Mouse (Mus musculus): Measurements from ENCODE around the gene Cd33. TPM values are rescaled to one million over a fixed set of nuclear protein-coding genes. Genes with fewer than 3 reads are reported as not detected.

Gene Cd33
- polyA plus RNA-seq, 1 experiment, result under 0.01 TPM

- TF ChIP-seq CEBPB (IDR thresholded peaks at IDR 0.05; ENCODE audit: low read depth) (no peak), MYOD1 (IDR thresholded peaks at IDR 0.05; ENCODE audit: control insufficient read depth, insufficient read length, low read depth) (no peak), MAX (IDR thresholded peaks at IDR 0.05) (no peak), CTCF (IDR thresholded peaks at IDR 0.05; ENCODE audit: control insufficient read depth, insufficient read depth, insufficient read length) (no peak), USF1 (IDR thresholded peaks at IDR 0.05; ENCODE audit: low read depth) (no peak), FOSL1 (IDR thresholded peaks at IDR 0.05; ENCODE audit: insufficient read depth, low read length, poor library complexity, severe bottlenecking) (no peak), MYOG (IDR thresholded peaks at IDR 0.05; ENCODE audit: control insufficient read depth, extremely low read depth, insufficient read length) (no peak)
- H3K4me3 ChIP-seq (ENCODE audit: insufficient read depth, poor library complexity, severe bottlenecking), result no peak overlapping the region
- no peaks in the 10 kb centered on the region for H3K27me3 ChIP-seq (ENCODE audit: control insufficient read depth, insufficient read depth, insufficient read length)
- no peak overlapping the region for H3ac ChIP-seq (ENCODE audit: control insufficient read depth, insufficient read length, low read depth)
- no peaks in the 10 kb centered on the region for H3K79me2 ChIP-seq (ENCODE audit: control insufficient read depth, insufficient read depth)
- no peaks in the 10 kb centered on the region for H3K36me3 ChIP-seq (ENCODE audit: control insufficient read depth, insufficient read depth)
- no peaks in the 10 kb centered on the region for H3K79me3 ChIP-seq (ENCODE audit: low read depth)
Observed at GRCm38 (mm10) chr7:43515076-43515475, 29.2 kb downstream of the Cd33 start.

- TF ChIP-seq FOSL1 (IDR thresholded peaks at IDR 0.05; ENCODE audit: insufficient read depth, low read length, poor library complexity, severe bottlenecking) (no peak), MYOD1 (IDR thresholded peaks at IDR 0.05; ENCODE audit: control insufficient read depth, insufficient read length, low read depth) (peak; percentile 56)
- H3K36me3 ChIP-seq (ENCODE audit: control insufficient read depth, insufficient read depth), result no peaks in the 10 kb centered on the region
- no peaks in the 10 kb centered on the region for H3K79me2 ChIP-seq (ENCODE audit: control insufficient read depth, insufficient read depth)
- no peaks in the 10 kb centered on the region for H3K79me3 ChIP-seq (ENCODE audit: low read depth)
- H3K4me3 ChIP-seq (ENCODE audit: insufficient read depth, poor library complexity, severe bottlenecking), result no peak overlapping the region
- H3K27me3 ChIP-seq (ENCODE audit: control insufficient read depth, insufficient read depth, insufficient read length), result no peaks in the 10 kb centered on the region
- H3ac ChIP-seq (ENCODE audit: control insufficient read depth, insufficient read length, low read depth), result no peak overlapping the region
Observed at GRCm38 (mm10) chr7:43512519-43512918, 31.7 kb downstream of the Cd33 start.

GRCm38 (mm10) chr7:43511707-43512478 is 32.3 kb downstream of the Cd33 start:
- Histone ChIP-seq H3ac (ENCODE audit: control insufficient read depth, insufficient read length, low read depth) (no peak overlapping the region), H3K79me3 (ENCODE audit: low read depth) (no peaks in the 10 kb centered on the region), H3K4me3 (ENCODE audit: insufficient read depth, poor library complexity, severe bottlenecking) (no peak overlapping the region), H3K79me2 (ENCODE audit: control insufficient read depth, insufficient read depth) (no peaks in the 10 kb centered on the region), H3K36me3 (ENCODE audit: control insufficient read depth, insufficient read depth) (no peaks in the 10 kb centered on the region), H3K27me3 (ENCODE audit: control insufficient read depth, insufficient read depth, insufficient read length) (no peaks in the 10 kb centered on the region)
- TF ChIP-seq FOSL1 (IDR thresholded peaks at IDR 0.05; ENCODE audit: insufficient read depth, low read length, poor library complexity, severe bottlenecking), result no peak
- no peak for TF ChIP-seq MAX (IDR thresholded peaks at IDR 0.05)
- TF ChIP-seq MYOG (IDR thresholded peaks at IDR 0.05; ENCODE audit: control insufficient read depth, extremely low read depth, insufficient read length), result no peak
- no peak for TF ChIP-seq USF1 (IDR thresholded peaks at IDR 0.05; ENCODE audit: low read depth)
- no peak for TF ChIP-seq MYOD1 (IDR thresholded peaks at IDR 0.05; ENCODE audit: control insufficient read depth, insufficient read length, low read depth)
- no peak for TF ChIP-seq CEBPB (IDR thresholded peaks at IDR 0.05; ENCODE audit: low read depth)
- TF ChIP-seq CTCF (IDR thresholded peaks at IDR 0.05; ENCODE audit: control insufficient read depth, insufficient read depth, insufficient read length), result no peak

- no peaks in the 10 kb centered on the region for H3K79me2 ChIP-seq (ENCODE audit: control insufficient read depth, insufficient read depth)
- no peaks in the 10 kb centered on the region for H3K79me3 ChIP-seq (ENCODE audit: low read depth)
- no peak overlapping the region for H3K4me3 ChIP-seq (ENCODE audit: insufficient read depth, poor library complexity, severe bottlenecking)
- no peak overlapping the region for H3ac ChIP-seq (ENCODE audit: control insufficient read depth, insufficient read length, low read depth)
- TF ChIP-seq MYOG (IDR thresholded peaks at IDR 0.05; ENCODE audit: control insufficient read depth, extremely low read depth, insufficient read length), result no peak
- TF ChIP-seq MYOD1 (IDR thresholded peaks at IDR 0.05; ENCODE audit: control insufficient read depth, insufficient read length, low read depth), result no peak
- TF ChIP-seq USF1 (IDR thresholded peaks at IDR 0.05; ENCODE audit: low read depth), result no peak
- TF ChIP-seq MAX (IDR thresholded peaks at IDR 0.05), result no peak
- TF ChIP-seq FOSL1 (IDR thresholded peaks at IDR 0.05; ENCODE audit: insufficient read depth, low read length, poor library complexity, severe bottlenecking), result no peak
- TF ChIP-seq CEBPB (IDR thresholded peaks at IDR 0.05; ENCODE audit: low read depth), result no peak
- peak; percentile 28 for TF ChIP-seq CTCF (IDR thresholded peaks at IDR 0.05; ENCODE audit: control insufficient read depth, insufficient read depth, insufficient read length)
- H3K27me3 ChIP-seq (ENCODE audit: control insufficient read depth, insufficient read depth, insufficient read length), result no peaks in the 10 kb centered on the region
- no peaks in the 10 kb centered on the region for H3K36me3 ChIP-seq (ENCODE audit: control insufficient read depth, insufficient read depth)
Observed at GRCm38 (mm10) chr7:43495343-43496021, 48.7 kb downstream of the Cd33 start.

- no peaks in the 10 kb centered on the region for H3K79me3 ChIP-seq (ENCODE audit: low read depth)
- no peak overlapping the region for H3ac ChIP-seq (ENCODE audit: control insufficient read depth, insufficient read length, low read depth)
- TF ChIP-seq MYOD1 (IDR thresholded peaks at IDR 0.05; ENCODE audit: control insufficient read depth, insufficient read length, low read depth), result no peak
- TF ChIP-seq CEBPB (IDR thresholded peaks at IDR 0.05; ENCODE audit: low read depth), result no peak
- TF ChIP-seq MAX (IDR thresholded peaks at IDR 0.05), result no peak
- no peak for TF ChIP-seq FOSL1 (IDR thresholded peaks at IDR 0.05; ENCODE audit: insufficient read depth, low read length, poor library complexity, severe bottlenecking)
- TF ChIP-seq MYOG (IDR thresholded peaks at IDR 0.05; ENCODE audit: control insufficient read depth, extremely low read depth, insufficient read length), result no peak
- TF ChIP-seq CTCF (IDR thresholded peaks at IDR 0.05; ENCODE audit: control insufficient read depth, insufficient read depth, insufficient read length), result no peak
- no peak for TF ChIP-seq USF1 (IDR thresholded peaks at IDR 0.05; ENCODE audit: low read depth)
- H3K36me3 ChIP-seq (ENCODE audit: control insufficient read depth, insufficient read depth), result no peaks in the 10 kb centered on the region
- no peak overlapping the region for H3K4me3 ChIP-seq (ENCODE audit: insufficient read depth, poor library complexity, severe bottlenecking)
- H3K27me3 ChIP-seq (ENCODE audit: control insufficient read depth, insufficient read depth, insufficient read length), result peaks cover 3% of the 10 kb centered on the region
- no peaks in the 10 kb centered on the region for H3K79me2 ChIP-seq (ENCODE audit: control insufficient read depth, insufficient read depth)
Observed at GRCm38 (mm10) chr7:43490861-43491260, 53.4 kb downstream of the Cd33 start.
